Mouse (Mus musculus): ENCODE data around the gene Sh2d2a. TPM values are rescaled to one million over a fixed set of nuclear protein-coding genes. Genes with fewer than 3 reads are reported as not detected.

Gene Sh2d2a
- total RNA-seq (2023): under 1 TPM; 0.57 to 0.70 TPM

DNA sequence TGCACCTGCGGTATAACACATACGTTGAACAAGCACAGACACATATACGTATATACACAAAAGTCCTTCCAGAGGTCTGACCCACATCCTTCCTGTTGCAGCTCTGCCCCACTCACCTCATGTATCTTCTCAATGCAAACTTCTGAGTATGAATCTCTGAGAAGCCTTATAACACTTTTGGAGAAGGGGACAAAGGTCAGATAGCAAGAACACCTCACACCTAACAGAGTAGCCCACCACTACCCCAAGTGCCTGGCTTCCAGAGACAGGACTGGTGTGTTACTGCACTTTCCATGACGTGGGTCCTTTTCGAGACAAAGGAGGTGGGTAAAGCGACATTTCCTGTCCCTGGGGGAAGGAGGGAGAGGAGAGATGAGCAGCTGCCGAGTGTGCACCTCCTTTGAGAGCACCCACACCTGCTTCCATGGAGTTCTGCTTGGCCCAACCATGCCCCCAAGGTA lies at the start of gene Sh2d2a:
Sh2d2a (plus strand) TSS at position 106 of the 461 bp plus-strand sequence.

GRCm38 (mm10) chr3:87824206-87824605 lies 22.3 kb upstream of the Sh2d2a start, which contains the start of gene Pear1:
Pear1 (minus strand) TSS chr3:87824306.

DNA sequence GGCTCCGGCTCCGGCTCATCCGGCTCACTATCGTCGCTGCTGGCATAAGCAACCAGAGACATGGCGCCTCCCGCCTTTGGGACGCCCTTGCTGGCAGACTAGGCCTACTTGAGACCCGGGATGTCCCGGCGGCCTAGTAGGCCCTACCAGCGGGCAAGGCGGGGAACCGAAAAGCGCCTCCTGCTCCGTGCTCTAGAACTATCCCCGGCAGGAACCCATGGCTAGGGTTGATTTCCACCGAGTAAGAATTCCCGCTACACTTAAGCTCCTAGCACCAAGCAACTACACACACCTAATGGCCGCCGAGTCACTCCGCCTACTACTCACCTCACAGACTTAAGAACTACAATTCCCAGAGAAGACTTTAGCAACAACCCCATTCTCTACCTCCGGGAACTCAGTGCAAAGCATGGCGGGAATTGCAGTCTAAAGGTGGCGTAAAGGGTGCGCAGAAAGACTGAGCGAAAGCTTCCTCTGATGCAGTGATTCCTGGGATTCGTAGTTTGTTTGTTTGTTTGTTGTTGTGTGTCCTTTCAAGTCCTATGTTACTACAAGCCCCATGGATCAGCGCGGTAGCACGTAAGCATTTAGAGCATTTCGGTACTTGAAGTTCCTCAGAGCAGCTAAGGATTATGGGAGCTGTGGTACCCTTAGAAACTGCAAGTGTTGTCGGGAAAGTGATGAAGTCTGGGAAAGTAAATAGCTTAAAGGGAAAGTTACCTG lies 38.9 kb downstream of the Sh2d2a start, which contains the start of gene Prcc:
Prcc (minus strand) TSS at position 328 of the 723 bp plus-strand sequence.

Other genes with a start within 250 kb of the Sh2d2a start
- gene Arhgef11, start 229.2 kb upstream of the Sh2d2a start, total RNA-seq (2023): 10 to 100 TPM; 22.8 to 26.4 TPM
- gene Lrrc71, start 98.1 kb upstream of the Sh2d2a start, total RNA-seq (2023): under 1 TPM; 0.31 to 0.94 TPM
- not detected for gene Ntrk1, start 51.6 kb upstream of the Sh2d2a start, total RNA-seq (2023)
- gene Insrr, start 49.8 kb upstream of the Sh2d2a start, total RNA-seq (2023): not detected
- 1 to 10 TPM in 1 of 2 experiments, under 1 TPM in 1; 0.22 to 1.3 TPM for gene Pear1, start 22.4 kb upstream of the Sh2d2a start, total RNA-seq (2023)
- 10 to 100 TPM; 30.5 to 30.9 TPM for gene Prcc, start 38.9 kb downstream of the Sh2d2a start, total RNA-seq (2023)
- gene Hdgf, start 59.6 kb downstream of the Sh2d2a start, total RNA-seq (2023): 100 to 1,000 TPM; 117 to 149 TPM
- 10 to 100 TPM; 65.4 to 71.5 TPM for gene Mrpl24, start 72.8 kb downstream of the Sh2d2a start, total RNA-seq (2023)
- 10 to 100 TPM; 23.2 to 24.4 TPM for gene Isg20l2, start 83.6 kb downstream of the Sh2d2a start, total RNA-seq (2023)
- 10 to 100 TPM in 1 of 2 experiments, 1 to 10 TPM in 1; 9.9 to 12.1 TPM for gene Rrnad1, start 84.0 kb downstream of the Sh2d2a start, total RNA-seq (2023)
- not detected for gene Crabp2, start 101.9 kb downstream of the Sh2d2a start, total RNA-seq (2023)
- gene Nes, start 124.3 kb downstream of the Sh2d2a start, total RNA-seq (2023): not detected
- gene Bcan, start 153.5 kb downstream of the Sh2d2a start, total RNA-seq (2023): not detected
- not detected for gene Hapln2, start 180.8 kb downstream of the Sh2d2a start, total RNA-seq (2023)
- gene Gpatch4, start 196.4 kb downstream of the Sh2d2a start, total RNA-seq (2023): 1 to 10 TPM; 2.5 to 5.9 TPM
- 10 to 100 TPM; 26.4 to 30.3 TPM for gene Naxe, start 211.7 kb downstream of the Sh2d2a start, total RNA-seq (2023)
- not detected for gene Ttc24, start 231.5 kb downstream of the Sh2d2a start, total RNA-seq (2023)
- gene Iqgap3, start 235.2 kb downstream of the Sh2d2a start, total RNA-seq (2023): 10 to 100 TPM; 35.3 to 39.7 TPM